Mouse (Mus musculus) urinary bladder, adult 2 months (tissue): ENCODE data around the gene E2f4. TPM values are rescaled to one million over a fixed set of nuclear protein-coding genes. Genes with fewer than 3 reads are reported as not detected.

Source experiments
- DNase-seq: peaks from one replicate; pipeline ENCODE4 v3.0.0; 2022; ENCODE audit warnings: low spot score
- polyA plus RNA-seq: library from polyadenylated mRNA; depleted of rRNA; stranded (reverse); fragments of >200 nt; gene quantifications from 2 replicates; pipeline ENCODE4 v1.2.3, GENCODE M21; 2012

E2f4 gene
- polyA plus RNA-seq, 1 experiment: 75.5 TPM

- DNase-seq: no peak
Measured at GRCm38 (mm10) chr8:105315073-105315769, 17.8 kb downstream of the E2f4 start.

DNA sequence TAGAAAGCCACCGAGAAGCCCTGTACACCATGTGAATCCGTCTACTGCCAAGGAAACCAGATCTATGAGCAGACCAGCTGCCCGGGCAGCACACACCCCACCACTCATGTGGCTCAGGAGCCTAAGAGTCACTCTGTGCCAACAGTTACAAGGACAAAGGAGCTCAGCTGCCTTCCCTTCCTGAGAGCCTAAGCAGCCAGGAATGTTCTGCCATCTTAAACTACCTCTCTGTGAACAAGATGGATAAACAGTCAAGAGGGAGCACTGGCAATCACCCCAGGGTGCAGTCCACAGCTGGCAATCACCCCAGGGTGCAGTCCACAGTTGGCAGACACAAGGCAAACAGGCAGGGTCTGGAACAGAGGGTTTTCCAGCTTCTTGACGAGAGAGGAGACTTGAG, 20.5 kb downstream of the E2f4 start:
- no peak for DNase-seq

- DNase-seq: no peak
Measured at GRCm38 (mm10) chr8:105318662-105319190, 21.3 kb downstream of the E2f4 start.

DNA sequence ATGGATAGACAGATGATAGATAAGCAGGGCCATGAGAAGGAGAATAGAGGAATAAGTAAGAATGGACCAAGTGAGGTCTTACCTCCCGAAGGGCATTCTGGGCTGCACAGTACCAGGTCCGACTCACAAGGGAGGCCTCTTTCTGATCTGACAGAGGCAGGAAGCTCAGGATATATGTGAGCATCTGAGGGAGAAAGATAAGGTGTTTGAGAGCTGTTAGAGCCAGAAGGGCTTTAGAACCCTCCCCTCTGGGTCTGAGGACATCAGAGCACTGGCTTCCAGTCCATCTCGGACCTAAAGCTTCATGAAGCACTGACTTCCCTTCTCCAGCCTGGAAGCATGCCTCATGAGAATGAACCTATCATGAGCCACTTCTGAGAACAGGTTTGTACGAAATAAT, 25.7 kb downstream of the E2f4 start:
- no peak for DNase-seq

DNA sequence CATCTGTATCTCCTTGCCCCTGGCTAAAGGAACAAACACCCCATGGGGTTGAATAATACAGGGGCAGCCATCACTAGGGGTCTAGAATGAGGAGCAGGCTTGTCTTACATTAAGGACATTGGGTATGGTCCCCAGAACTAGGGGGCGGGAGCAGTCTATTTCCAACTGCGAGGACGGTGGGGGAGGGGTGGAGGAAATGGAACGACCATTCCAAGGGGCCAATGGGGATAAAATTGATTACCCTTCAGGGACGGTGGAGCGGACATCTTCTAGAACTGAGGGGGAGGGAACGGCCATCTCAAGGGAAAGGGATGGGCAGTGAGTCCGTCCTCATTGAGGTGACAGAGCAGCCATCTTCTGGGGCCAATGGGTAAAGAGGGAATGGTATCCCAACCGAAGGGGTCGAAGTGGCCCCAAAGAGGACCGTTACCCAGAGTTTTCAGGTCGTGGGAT, 28.2 kb downstream of the E2f4 start:
- DNase-seq: no peak

DNA sequence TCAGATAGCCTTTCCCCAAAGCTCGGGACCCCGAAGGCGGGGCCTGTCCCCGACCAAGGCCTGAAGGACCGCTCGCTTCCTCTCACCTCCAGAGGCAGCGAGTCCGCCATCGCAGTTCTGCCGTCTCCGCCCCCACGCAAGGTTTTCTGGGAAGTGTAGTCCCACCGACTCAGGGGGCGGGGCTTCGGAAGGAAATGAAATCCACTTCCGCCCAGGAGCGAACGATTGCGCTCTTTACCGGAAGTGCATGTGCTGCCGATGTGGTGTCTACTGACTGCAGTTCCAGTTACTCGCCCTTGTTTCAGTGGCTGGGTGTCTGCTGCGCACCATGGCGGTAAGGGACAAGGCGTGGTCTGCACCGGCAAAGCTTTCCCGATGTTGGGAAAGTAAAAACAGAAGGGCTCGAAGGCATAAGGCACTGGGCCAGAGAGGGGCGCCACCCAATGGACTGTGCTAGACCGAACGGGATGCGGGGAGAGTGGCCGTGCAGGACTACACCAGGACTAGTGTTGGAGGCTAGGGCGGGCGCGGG, 28.7 kb downstream of the E2f4 start, which contains the start of the genes Lrrc29 and Tmem208:
Gene Lrrc29, minus strand, starts transcription at position 138 of the 532 bp plus-strand sequence.
Gene Tmem208, plus strand, starts transcription at position 214 of the 532 bp plus-strand sequence.
- peak; percentile 81 for DNase-seq

DNA sequence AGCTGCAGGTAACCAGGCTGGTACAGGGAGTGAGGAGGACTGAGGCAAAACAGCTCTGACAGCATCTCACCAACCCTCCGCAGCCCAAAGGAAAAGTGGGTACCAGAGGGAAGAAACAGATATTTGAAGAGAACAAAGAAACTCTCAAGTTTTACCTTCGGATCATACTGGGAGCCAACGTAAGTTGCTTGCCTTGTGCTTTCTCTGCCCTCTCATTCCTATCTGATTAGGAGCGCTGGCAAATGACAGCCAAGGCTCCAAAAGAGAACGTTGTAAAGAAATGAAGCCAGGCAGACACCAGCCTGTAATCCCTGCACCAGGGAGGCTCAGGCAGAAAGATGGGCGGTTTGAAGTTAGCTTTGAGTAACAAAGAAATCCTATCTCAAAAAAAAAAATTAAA, 29.5 kb downstream of the E2f4 start:
- no peak for DNase-seq

DNA sequence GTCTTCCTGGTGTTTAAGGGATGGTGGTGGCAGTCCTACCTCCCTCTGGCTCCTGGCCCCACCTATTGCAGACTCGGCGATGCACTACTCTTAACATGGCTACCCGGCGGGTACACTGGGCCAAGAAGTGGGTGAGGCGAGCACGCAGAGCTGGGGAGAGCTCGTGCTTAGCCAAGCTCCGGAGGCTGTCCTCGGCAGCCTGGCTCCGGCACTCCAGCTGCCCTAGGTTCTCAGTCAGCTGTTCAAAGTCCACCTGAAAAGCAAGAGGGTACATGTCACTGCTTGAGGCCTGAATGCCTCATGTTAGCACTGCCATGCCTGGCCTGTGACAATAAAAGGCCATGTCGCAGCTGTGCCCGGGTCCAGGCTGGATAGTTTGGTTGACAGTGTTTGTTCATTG, 32.9 kb downstream of the E2f4 start:
- no peak for DNase-seq

- no peak for DNase-seq
Measured at GRCm38 (mm10) chr8:105331469-105331868, 34.0 kb downstream of the E2f4 start.

GRCm38 (mm10) chr8:105331931-105332330, 34.5 kb downstream of the E2f4 start:
- DNase-seq: no peak

- DNase-seq: no peak
Measured at GRCm38 (mm10) chr8:105332523-105332922, 35.1 kb downstream of the E2f4 start.

DNA sequence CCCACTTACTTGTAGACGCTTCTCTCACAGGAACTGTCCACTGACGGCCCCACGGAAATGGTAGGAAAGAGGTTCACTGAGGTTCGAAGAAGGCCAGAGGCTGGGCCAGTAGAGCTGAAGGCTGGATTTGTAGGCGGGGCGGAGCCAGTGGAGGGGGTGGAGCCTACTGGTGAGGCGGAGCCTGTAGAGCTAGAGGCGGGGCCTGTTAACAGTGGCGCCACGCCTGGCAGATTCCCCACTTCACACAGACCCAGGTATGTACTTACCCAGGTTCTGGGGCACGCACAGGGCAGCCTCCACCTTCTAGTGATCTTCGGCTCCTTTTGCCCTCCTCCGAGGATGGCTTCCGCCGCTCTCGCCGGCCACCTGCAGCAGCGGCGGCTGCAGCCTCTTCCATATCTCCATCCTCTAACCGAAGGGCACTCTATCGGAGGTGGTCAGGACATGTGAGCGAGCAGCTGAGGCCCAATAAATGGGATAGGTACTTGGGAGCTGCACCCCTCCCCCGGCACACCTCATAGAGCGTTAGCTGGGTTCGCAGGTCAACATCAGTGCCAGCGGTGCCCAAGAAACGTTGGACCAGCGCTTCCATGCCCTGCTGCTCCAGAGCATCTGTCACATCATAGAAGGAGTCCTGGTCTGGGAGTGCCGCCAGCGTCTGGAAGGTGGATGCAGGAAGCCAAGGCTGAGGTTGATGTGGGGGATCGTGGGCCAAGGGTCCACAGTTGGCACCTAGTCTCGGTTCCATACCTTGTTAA, 39.1 kb downstream of the E2f4 start:
- DNase-seq: no peak

- no peak for DNase-seq
Measured at GRCm38 (mm10) chr8:105338992-105339391, 41.5 kb downstream of the E2f4 start.

- DNase-seq: no peak
Measured at GRCm38 (mm10) chr8:105339886-105340635, 42.6 kb downstream of the E2f4 start.

DNA sequence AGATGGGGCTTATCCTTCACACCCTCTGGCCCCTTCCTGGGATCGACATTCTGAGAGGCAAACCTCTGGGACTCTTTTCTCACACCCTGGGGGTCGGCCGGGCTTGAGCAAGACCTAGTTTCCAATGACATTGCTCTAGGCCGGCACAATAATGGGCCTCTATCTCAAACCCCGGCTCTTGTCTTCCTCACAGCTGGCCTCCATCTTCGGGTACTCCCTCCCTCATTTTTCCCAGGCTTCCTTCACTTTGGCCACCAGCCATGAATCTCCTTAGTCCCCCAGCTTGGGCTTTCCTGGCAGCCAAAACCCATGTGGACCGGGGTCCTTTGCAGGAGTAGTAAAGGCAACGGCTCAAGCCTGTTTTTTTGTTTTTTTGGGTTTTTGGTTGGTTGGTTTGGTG, 43.9 kb downstream of the E2f4 start:
- no peak for DNase-seq

- DNase-seq: no peak
Measured at GRCm38 (mm10) chr8:105342768-105343167, 45.3 kb downstream of the E2f4 start.

DNA sequence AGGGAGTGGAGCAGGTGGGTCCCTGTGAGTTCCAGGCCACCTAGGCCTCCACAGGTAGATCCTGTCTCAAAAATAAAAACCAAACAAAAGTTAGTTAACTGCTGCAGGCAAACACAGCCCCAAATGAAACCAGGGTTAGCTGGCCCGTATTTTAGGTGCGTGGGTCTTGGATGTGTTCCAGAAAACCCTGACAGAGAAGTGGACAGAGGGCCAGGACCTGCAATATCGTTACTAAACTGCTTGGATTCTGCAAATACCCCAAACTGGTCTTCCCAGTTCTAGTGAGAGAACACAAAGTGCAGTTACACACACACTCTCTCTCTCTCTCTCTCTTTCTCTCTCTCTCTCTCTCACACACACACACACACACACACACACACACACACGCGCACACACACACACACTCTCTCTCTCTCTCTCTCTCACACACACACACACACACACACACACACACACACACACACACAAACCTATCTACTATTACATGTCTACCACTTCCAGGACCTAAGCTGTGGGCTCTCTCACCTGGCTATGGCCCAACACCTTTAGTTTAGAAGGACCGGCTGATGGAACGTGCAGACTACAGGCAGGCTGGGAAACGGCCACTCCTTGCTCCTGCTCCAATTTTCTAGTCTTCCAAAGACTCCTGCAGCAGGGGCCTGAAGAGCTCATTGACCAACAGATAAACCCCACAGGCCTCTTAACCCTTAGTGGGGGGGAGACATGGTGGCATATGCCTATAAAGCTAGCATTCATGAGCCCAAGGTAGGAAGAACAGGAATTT, 46.5 kb downstream of the E2f4 start:
- no peak for DNase-seq

DNA sequence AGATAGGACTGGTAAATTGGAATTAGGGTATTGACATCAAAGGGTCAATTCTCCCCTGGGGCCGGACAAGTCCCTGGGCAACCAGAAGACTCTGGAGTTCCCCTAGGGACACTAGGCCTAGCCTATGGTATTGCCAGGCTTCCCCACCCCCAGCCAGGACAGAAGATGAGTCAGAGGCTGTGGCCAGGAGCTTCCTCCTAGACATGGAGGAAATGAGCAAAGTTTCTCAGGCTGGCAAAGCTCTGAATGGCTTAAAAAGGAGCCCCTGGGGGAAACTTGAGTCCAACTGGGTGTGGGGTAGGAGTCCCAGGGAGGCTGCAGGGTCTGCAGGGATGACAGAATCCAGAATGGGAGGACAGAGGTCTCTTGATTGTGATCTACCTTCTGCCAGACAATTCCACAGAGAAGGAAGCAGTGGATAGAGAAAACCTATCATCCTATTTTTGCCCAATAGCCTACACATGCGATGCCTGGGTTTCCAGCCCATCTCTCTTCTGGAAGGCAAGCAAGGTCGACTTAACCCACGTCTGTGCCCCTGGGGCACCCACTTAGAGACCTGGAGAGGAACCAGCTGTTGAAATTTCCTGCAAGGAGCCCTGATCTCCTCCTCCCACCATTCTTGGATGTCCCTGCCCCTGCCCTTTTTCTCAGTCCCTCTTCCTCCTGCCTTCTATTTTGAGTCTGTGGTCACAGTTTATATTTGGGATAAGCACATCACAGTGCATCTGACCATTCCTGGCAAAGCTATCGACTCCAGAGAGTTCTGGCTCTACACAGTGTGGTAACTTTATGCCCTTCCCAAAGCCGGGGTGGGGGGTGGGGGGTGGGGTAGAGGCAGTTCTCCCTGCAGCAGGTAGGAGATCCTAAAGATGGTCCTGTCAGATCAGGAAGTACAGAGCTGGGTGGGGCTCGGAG, 47.9 kb downstream of the E2f4 start:
- DNase-seq: no peak

- DNase-seq: peak; percentile 61
Measured at GRCm38 (mm10) chr8:105346611-105347427, 49.4 kb downstream of the E2f4 start.
